Mouse (Mus musculus) G1E (cell line): Measurements from ENCODE around the gene Bmp10. TPM values are rescaled to one million over a fixed set of nuclear protein-coding genes. Genes with fewer than 3 reads are reported as not detected.

ENCODE experiments used
- ATAC-seq: 2 replicates; pipeline ENCODE4 v1.8.0; 2016; ENCODE audit warnings: mild to moderate bottlenecking; ENCODE audit not compliant: insufficient number of reproducible peaks, poor library complexity, low FRiP score, severe bottlenecking; ENCODE audit errors: extremely low read depth
- DNase-seq: peaks from one replicate; pipeline ENCODE4 v3.0.0; 2012; ENCODE audit warnings: low spot score
- H3K27me3 ChIP-seq: 2 replicates; pipeline ENCODE4 v1.6.1; 2012; ENCODE audit warnings: mild to moderate bottlenecking, low read length, inconsistent platforms; ENCODE audit not compliant: insufficient read depth
- H3K36me3 ChIP-seq: replicated peaks from 2 replicates; pipeline ENCODE3; 2012; ENCODE audit warnings: mild to moderate bottlenecking, inconsistent platforms
- H3K4me1 ChIP-seq: 2 replicates; pipeline ENCODE4 v1.6.1; 2012; ENCODE audit warnings: low read depth, low read length, inconsistent platforms, mixed read lengths; ENCODE audit not compliant: insufficient read depth
- H3K4me3 ChIP-seq: 2 replicates; pipeline ENCODE4 v1.5.1; 2012; ENCODE audit warnings: low read depth, mild to moderate bottlenecking, inconsistent platforms, low read length, moderate library complexity, mixed read lengths
- H3K9me3 ChIP-seq: replicated peaks from 2 replicates; pipeline ENCODE4 v1.6.1; 2012; ENCODE audit warnings: inconsistent platforms
- CTCF ChIP-seq: IDR thresholded peaks from 2 replicates; pipeline ENCODE4 v1.5.1; 2012; ENCODE audit warnings: low read depth, low read length, inconsistent platforms, mixed read lengths
- GATA1 ChIP-seq: IDR thresholded peaks from 2 replicates; pipeline ENCODE4 v1.6.1; 2012; ENCODE audit warnings: borderline replicate concordance, low read length, inconsistent platforms, mixed read lengths
- GATA2 ChIP-seq: IDR thresholded peaks from 2 replicates; pipeline ENCODE4 v1.6.1; 2012; ENCODE audit warnings: low read depth, low read length, inconsistent platforms, borderline replicate concordance
- POLR2AphosphoS5 ChIP-seq: IDR thresholded peaks from 2 replicates; pipeline ENCODE4 v1.6.1; 2012; ENCODE audit warnings: low read depth, low read length, inconsistent platforms; ENCODE audit not compliant: insufficient replicate concordance
- TAL1 ChIP-seq: conservative IDR thresholded peaks from 2 replicates; pipeline ENCODE4 v1.6.1; 2012; ENCODE audit warnings: low read depth, low read length, inconsistent platforms, mixed read lengths
- polyA plus RNA-seq: library from polyadenylated mRNA; stranded (reverse); fragments of >175 nt; gene quantifications from 2 replicates; pipeline ENCODE4 v1.2.3, GENCODE M21; 2012
- total RNA-seq, 2 experiments: library from RNA; stranded (forward) in 1 of 2; stranded (reverse) in 1 of 2; fragments of 200-1000 nt in 1 of 2; fragments of >200 nt in 1 of 2; fragmentation: Nextera tagmentation in 1 of 2; gene quantifications; 2 replicates each; pipeline ENCODE4 v1.2.3; 2014 to 2017

The Bmp10 gene
- total and polyA plus RNA-seq, 3 experiments = 0.05 TPM; not detected in 2

DNA sequence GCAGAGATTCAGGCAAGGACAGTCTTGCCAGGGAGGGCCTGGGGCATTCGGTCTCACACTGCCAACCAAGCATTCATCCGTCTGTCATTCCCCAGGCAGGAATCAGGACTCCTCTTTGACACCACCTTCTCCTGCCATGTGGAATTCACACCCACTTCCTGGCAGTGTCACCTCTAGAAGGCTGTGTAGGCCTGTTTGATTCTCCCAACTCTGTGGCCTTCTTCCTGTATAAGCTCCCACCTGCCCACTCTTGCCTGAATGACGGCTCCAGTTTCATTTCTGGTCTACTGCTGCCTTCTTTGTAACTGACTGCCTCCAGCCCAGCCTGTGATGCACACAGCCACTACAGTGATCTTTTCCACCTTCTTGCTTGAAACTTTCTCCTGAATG is 55.1 kb downstream of the Bmp10 start:
- H3K9me3 ChIP-seq = peaks cover 2% of the 10 kb centered on the region; the same call in 1 of the 2 replicates
- H3K4me3 ChIP-seq = no peak overlapping the region
- no peak for TF ChIP-seq POLR2AphosphoS5
- H3K27me3 ChIP-seq = peaks cover 43% of the 10 kb centered on the region
- DNase-seq (no peak), ATAC-seq (no peak)
- H3K4me1 ChIP-seq = no peaks in the 10 kb centered on the region
- H3K36me3 ChIP-seq = no peaks in the 10 kb centered on the region

DNA sequence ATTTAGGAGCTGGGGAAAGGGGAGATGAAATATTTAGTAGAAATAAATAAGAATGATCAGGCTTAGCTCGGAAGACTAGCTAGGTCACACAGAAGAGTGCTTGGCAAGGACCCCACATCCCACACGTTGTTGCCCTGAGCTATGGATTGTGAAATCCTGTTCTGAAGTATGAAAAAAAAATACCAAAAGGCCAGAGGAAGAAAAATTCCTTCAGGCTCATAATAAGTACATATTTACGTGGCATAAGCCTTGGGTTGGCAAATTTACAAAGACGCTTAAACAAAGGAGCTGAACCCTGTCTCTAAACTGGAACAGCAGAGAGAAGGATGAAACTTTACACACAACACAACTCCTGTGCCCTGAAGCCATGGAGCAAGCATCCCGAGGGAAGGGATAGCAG is 56.0 kb downstream of the Bmp10 start:
- TF ChIP-seq GATA2 (no peak), TAL1 (no peak), CTCF (no peak), GATA1 (no peak), POLR2AphosphoS5 (no peak)
- Histone ChIP-seq H3K4me1 (no peaks in the 10 kb centered on the region), H3K36me3 (no peaks in the 10 kb centered on the region), H3K4me3 (no peak overlapping the region), H3K27me3 (peaks cover 42% of the 10 kb centered on the region), H3K9me3 (peaks cover 2% of the 10 kb centered on the region; the same call in 1 of the 2 replicates)
- ATAC-seq = no peak
- no peak for DNase-seq

Other genes with a start within 250 kb of the Bmp10 start
- gene Antxr1, start 93.2 kb upstream of the Bmp10 start, total RNA-seq (2014; fragmentation: Nextera tagmentation) = not detected in 2 replicates
- 0.06 and 0.16 TPM in 2 replicates for gene Antxr1, start 93.2 kb upstream of the Bmp10 start, total RNA-seq (2017)
- not detected in 2 replicates for gene Antxr1, start 93.2 kb upstream of the Bmp10 start, polyA plus RNA-seq
- not detected in 2 replicates for gene Gkn1, start 78.1 kb upstream of the Bmp10 start, total RNA-seq (2014; fragmentation: Nextera tagmentation)
- gene Gkn1, start 78.1 kb upstream of the Bmp10 start, total RNA-seq (2017) = not detected in 2 replicates
- gene Gkn1, start 78.1 kb upstream of the Bmp10 start, polyA plus RNA-seq = not detected in 2 replicates
- gene Gkn2, start 55.6 kb upstream of the Bmp10 start, total RNA-seq (2014; fragmentation: Nextera tagmentation) = not detected in 2 replicates
- gene Gkn2, start 55.6 kb upstream of the Bmp10 start, total RNA-seq (2017) = not detected in 2 replicates
- gene Gkn2, start 55.6 kb upstream of the Bmp10 start, polyA plus RNA-seq = not detected in 2 replicates
- gene Gkn3, start 40.1 kb upstream of the Bmp10 start, total RNA-seq (2014; fragmentation: Nextera tagmentation) = not detected in 2 replicates
- gene Gkn3, start 40.1 kb upstream of the Bmp10 start, total RNA-seq (2017) = not detected in 2 replicates
- gene Gkn3, start 40.1 kb upstream of the Bmp10 start, polyA plus RNA-seq = not detected in 2 replicates
- 20.3 and 22.8 TPM in 2 replicates for gene Arhgap25, start 104.3 kb downstream of the Bmp10 start, total RNA-seq (2014; fragmentation: Nextera tagmentation)
- gene Arhgap25, start 104.3 kb downstream of the Bmp10 start, total RNA-seq (2017) = 36.8 and 40.9 TPM in 2 replicates
- 3.1 and 4.8 TPM in 2 replicates for gene Arhgap25, start 104.3 kb downstream of the Bmp10 start, polyA plus RNA-seq
- gene Prokr1, start 161.7 kb downstream of the Bmp10 start, total RNA-seq (2014; fragmentation: Nextera tagmentation) = 2.6 and 6.3 TPM in 2 replicates
- 1.9 and 3.3 TPM in 2 replicates for gene Prokr1, start 161.7 kb downstream of the Bmp10 start, total RNA-seq (2017)
- 0.24 and 0.33 TPM in 2 replicates for gene Prokr1, start 161.7 kb downstream of the Bmp10 start, polyA plus RNA-seq
- 81.4 and 111 TPM in 2 replicates for gene Aplf, start 243.2 kb downstream of the Bmp10 start, total RNA-seq (2014; fragmentation: Nextera tagmentation)
- gene Aplf, start 243.2 kb downstream of the Bmp10 start, total RNA-seq (2017) = 79.6 and 81.7 TPM in 2 replicates
- gene Aplf, start 243.2 kb downstream of the Bmp10 start, polyA plus RNA-seq = 18.7 and 23.0 TPM in 2 replicates